Mouse (Mus musculus) neural tube, embryonic 12.5 days (tissue): ENCODE results near the gene Adam1a. TPM values are rescaled to one million over a fixed set of nuclear protein-coding genes. Genes with fewer than 3 reads are reported as not detected.

ENCODE experiments used
- ATAC-seq: fragments of 200-750 bp; cut with Nextera tagmentation; 2 replicates; pipeline ENCODE4 v1.8.0; 2017; ENCODE audit warnings: low read depth, mild to moderate bottlenecking, moderate TSS enrichment, moderate library complexity; ENCODE audit not compliant: low FRiP score
- H3K27ac ChIP-seq: fragments of 300-500 bp; sonication (generic); 2 replicates; pipeline ENCODE4 v1.5.1; 2016
- H3K27me3 ChIP-seq: fragments of 300-500 bp; sonication (generic); replicated peaks from 2 replicates; pipeline ENCODE4 v1.6.1; 2016; ENCODE audit warnings: mild to moderate bottlenecking
- H3K36me3 ChIP-seq: fragments of 300-500 bp; sonication (generic); 2 replicates; pipeline ENCODE4 v1.6.1; 2016; ENCODE audit warnings: mild to moderate bottlenecking
- H3K4me1 ChIP-seq: fragments of 300-500 bp; sonication (generic); 2 replicates; pipeline ENCODE4 v1.6.1; 2016
- H3K4me2 ChIP-seq: fragments of 300-500 bp; sonication (generic); replicated peaks from 2 replicates; pipeline ENCODE4 v1.6.1; 2016; ENCODE audit warnings: mild to moderate bottlenecking
- H3K4me3 ChIP-seq: fragments of 300-500 bp; sonication (generic); 2 replicates; pipeline ENCODE4 v1.5.1; 2016
- H3K9ac ChIP-seq: fragments of 300-500 bp; sonication (generic); 2 replicates; pipeline ENCODE4 v1.6.1; 2016; ENCODE audit warnings: mild to moderate bottlenecking
- H3K9me3 ChIP-seq: fragments of 300-500 bp; sonication (generic); 2 replicates; pipeline ENCODE4 v1.6.1; 2016; ENCODE audit warnings: mild to moderate bottlenecking
- whole genome bisulfite sequencing: fragments of 180-500 bp; shearing (Covaris S2); methylation state at CpG from one replicate; pipeline ENCODE4 v1.1.7; 2016; 5-methylcytosine and 5-hydroxymethylcytosine counted together
- polyA plus RNA-seq: library from polyadenylated mRNA; unstranded; fragments of >200 nt; fragmentation: Nextera tagmentation; extraction: Ambion mirVana; gene quantifications from 2 replicates; pipeline ENCODE4 v1.2.1, GENCODE M21; 2016

Gene Adam1a
- polyA plus RNA-seq = 2.9 and 3.0 TPM in 2 replicates

DNA sequence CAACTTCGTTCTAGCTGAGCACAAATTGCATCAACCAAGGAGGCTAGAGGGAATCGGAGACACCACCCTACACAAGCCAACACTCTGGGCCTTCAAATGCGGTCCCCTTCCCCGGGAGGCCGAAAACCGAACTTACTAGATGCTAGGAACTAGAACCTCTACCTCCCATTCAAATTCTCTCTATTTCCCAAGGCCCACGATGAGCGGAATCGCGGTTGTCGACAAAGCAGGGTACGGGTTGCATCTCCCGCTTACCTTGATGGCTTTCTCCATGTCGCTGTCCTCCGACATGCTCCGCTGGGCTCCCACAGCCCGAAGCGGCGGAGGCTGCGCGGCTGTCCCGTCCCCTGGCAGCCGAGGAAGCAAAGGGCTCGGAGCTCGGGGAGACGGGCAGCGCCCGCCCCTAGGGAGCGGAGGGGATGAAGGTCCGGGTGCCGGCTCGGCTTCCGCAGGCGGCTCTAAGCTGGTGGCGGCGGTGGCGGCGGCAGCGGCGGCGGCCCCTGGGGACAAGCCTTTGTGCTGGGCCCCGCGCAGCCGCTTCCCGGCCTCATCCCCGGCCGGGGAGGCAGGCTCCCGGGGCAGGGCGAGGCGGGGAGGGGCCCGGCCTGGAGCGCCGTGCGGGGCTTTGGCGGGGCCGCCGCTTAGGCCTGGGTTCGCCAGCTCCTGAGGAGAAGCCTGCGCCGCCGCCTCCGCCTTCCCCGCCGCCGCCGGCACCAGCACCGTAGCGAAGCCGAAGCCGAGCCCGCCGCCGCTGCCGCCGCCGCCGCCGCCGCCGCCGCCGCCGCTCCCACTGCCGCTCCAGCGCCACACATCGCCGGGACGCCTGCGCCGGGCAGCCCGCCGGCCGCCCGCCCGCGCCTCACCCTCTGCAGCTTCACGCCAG lies at the start of gene Adam1a, which contains the start of gene Gm42878:
Adam1a (minus strand) TSS at position 573 of the 883 bp plus-strand sequence.
Gm42878 (minus strand) TSS at position 573 of the 883 bp plus-strand sequence.
- ATAC-seq = peak; percentile 80
- H3K4me1 ChIP-seq = peaks cover 23% of the 10 kb centered on the region
- H3K9ac ChIP-seq = peak within 1 kb of the TSS; percentile 98
- peak within 1 kb of the TSS; percentile 91 for H3K4me2 ChIP-seq
- H3K9me3 ChIP-seq = no peaks in the 10 kb centered on the region
- H3K4me3 ChIP-seq = peak within 1 kb of the TSS; percentile 99
- H3K27ac ChIP-seq = peak within 1 kb of the TSS; percentile 93
- H3K36me3 ChIP-seq = no peaks in the 10 kb centered on the region
- H3K27me3 ChIP-seq = no peaks in the 10 kb centered on the region
- 1% methylated on average over 71 of the region's 97 CpGs for WGBS

DNA sequence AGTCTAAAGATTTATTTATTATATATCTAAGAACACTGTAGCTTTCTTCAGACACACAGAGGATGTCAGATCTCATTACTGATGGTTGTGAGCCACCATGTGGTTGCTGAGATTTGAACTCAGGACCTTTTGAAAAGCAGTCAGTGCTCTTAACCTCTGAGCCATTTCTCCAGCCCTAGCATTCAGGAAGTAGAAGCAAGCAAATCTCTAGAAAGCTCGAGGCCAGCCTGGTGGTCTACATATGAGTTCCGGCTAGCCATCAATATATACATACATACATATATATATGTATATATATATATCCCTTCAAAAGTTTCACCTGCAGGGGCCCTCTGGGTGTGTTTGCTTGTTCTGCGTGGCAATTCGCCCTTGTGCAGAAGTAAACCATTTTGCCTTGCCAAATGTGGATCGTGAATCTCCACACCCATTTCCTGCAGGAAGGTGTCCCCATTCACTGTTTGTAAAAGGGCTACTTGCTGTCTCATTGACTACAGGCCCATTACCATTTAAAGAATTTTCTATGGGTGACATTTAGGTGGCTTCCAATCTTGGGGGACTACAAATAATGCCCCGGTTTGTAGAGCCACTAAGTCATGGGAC lies 49.5 kb upstream of the Adam1a start:
- peak overlapping the region; percentile 97; the same call in 1 of the 2 replicates for H3K4me2 ChIP-seq
- H3K4me3 ChIP-seq = no peak overlapping the region
- no peak overlapping the region for H3K27ac ChIP-seq
- WGBS = 88% methylated on average over 6 of the region's 6 CpGs
- peaks cover 8% of the 10 kb centered on the region for H3K4me1 ChIP-seq
- no peak for ATAC-seq
- H3K36me3 ChIP-seq = no peaks in the 10 kb centered on the region
- H3K27me3 ChIP-seq = no peaks in the 10 kb centered on the region
- H3K9me3 ChIP-seq = no peaks in the 10 kb centered on the region
- H3K9ac ChIP-seq = no peak overlapping the region

DNA sequence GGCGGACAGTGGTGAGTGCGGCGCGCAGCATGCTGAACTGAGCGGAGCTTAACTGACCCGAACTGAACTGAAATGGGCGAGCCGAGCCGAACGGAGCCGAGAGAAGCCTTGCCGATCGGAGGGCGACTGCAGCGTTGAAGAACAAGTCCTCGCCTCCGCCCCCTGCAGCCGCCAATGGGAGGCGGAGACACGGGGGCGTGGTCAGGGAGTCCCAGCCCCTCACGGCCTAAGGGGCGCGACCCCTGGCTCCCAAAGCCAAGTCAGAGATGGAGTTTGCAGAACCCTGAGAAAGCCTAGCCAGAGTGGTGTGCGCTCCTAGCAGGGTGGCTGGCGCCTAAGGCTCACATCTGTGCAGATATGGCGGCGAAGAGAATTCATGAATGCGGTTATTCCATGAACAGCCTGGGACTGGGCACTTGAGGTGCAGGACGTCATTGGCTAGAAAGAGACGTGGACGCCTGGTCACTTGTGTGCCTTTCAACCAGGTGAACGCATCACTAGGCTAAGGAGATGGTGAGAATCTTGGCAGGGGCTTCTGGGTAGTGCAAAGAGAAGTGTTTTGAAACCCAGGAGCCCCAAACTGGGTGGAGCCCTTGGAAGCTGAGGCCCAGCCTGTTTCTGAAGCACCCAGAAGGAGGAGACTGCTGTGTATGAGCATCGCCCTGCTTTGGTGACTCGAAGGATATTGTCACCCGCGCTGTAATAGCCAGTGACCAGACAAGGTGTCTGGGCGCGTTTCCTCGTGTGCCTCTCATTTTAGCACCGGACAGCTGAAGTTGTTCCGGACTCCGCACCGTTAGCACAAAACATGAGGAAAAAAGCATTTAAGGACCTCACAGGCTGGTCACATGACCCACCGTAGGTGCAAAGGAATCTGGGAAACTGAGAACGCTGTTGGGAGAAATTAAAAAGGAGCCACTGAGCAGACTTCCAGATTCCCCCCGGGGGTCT lies 48.4 kb upstream of the Adam1a start, which contains the start of gene Aldh2:
Aldh2 (minus strand) TSS at position 374 of the 951 bp plus-strand sequence.
- no peak within 1 kb of the TSS for H3K27ac ChIP-seq
- H3K4me3 ChIP-seq = peak within 1 kb of the TSS; percentile 61
- H3K4me1 ChIP-seq = peaks cover 8% of the 10 kb centered on the region
- H3K36me3 ChIP-seq = no peaks in the 10 kb centered on the region
- H3K4me2 ChIP-seq = peak within 1 kb of the TSS; percentile 97
- H3K27me3 ChIP-seq = no peaks in the 10 kb centered on the region
- 3% methylated on average over 47 of the region's 47 CpGs for WGBS
- H3K9me3 ChIP-seq = no peaks in the 10 kb centered on the region
- peak within 1 kb of the TSS; percentile 68 for H3K9ac ChIP-seq
- ATAC-seq = peak; percentile 62

DNA sequence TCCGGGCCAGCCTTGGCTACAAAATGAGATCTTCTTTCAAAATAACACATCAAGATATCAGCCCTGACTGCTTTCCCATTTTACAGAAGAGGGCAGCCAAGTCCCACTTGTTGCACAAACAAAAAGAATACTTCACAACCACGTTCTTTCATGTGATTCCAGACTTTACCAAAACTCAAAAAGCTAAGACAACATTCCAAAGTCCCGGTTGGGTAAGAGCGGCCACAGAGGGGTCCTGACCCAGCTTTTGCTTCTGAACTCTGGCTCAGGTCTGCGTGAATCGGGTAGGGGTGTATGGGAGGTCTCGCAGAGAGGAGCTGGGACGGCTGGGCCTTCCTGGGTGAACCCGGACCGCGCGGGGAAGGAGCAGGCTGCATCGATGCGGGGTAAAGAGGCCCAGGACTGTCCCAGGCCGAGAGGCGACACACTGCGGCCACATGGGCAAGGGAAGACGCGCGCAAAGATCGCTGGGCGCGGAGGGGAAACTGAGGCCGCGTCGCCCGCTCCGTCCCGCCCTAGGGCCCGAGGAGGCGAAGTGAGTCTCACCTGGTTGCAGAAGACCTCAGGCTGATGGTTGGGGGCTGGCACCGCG lies 47.6 kb upstream of the Adam1a start:
- WGBS = 5% methylated on average over 33 of the region's 33 CpGs
- peak overlapping the region; percentile 68 for H3K9ac ChIP-seq
- peaks cover 8% of the 10 kb centered on the region for H3K4me1 ChIP-seq
- H3K27me3 ChIP-seq = no peaks in the 10 kb centered on the region
- H3K4me3 ChIP-seq = peak overlapping the region; percentile 61
- peak; percentile 61 for ATAC-seq
- H3K27ac ChIP-seq = no peak overlapping the region
- H3K36me3 ChIP-seq = no peaks in the 10 kb centered on the region
- H3K4me2 ChIP-seq = peak overlapping the region; percentile 97
- H3K9me3 ChIP-seq = no peaks in the 10 kb centered on the region

DNA sequence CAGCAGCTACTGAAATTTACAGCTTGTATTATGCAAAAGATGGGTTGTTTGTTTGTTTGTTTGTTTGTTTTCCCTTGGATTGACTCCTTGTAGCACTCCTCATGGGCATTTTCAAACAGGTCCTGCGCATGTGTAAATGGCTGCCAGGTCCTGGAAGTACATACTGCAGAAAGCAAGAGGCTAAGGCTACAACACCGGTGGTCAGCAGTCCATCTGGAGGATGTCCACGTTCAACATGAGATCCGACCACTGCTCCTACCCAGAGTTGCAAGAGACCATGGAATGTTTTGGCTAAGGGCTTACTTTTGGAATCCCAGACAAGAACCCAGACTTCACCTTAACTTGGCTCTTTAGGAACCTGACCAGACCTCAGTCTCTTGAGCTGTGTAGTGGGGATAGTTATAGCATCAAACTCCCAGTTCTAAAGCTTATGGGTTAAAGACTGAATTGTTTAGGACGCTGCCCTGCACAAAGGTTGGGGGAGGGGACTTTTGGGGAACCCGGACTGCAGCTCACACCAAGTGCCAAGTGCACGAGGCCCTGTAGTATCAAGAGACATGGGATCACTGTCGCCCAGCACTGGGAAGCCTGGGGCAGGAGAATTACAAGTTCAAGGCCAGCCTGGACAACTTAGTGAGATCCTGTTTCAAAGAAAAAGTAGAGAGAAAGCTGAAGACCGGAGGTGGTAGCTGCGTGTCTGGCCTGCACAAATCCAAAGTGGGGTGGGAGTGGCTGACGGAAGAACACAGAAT lies 47.0 kb upstream of the Adam1a start:
- H3K27ac ChIP-seq = no peak overlapping the region
- no peak for ATAC-seq
- H3K4me3 ChIP-seq = no peak overlapping the region
- H3K36me3 ChIP-seq = no peaks in the 10 kb centered on the region
- H3K27me3 ChIP-seq = no peaks in the 10 kb centered on the region
- peak overlapping the region; percentile 97 for H3K4me2 ChIP-seq
- 66% methylated on average over 11 of the region's 11 CpGs for WGBS
- no peak overlapping the region for H3K9ac ChIP-seq
- H3K4me1 ChIP-seq = peaks cover 8% of the 10 kb centered on the region
- no peaks in the 10 kb centered on the region for H3K9me3 ChIP-seq

DNA sequence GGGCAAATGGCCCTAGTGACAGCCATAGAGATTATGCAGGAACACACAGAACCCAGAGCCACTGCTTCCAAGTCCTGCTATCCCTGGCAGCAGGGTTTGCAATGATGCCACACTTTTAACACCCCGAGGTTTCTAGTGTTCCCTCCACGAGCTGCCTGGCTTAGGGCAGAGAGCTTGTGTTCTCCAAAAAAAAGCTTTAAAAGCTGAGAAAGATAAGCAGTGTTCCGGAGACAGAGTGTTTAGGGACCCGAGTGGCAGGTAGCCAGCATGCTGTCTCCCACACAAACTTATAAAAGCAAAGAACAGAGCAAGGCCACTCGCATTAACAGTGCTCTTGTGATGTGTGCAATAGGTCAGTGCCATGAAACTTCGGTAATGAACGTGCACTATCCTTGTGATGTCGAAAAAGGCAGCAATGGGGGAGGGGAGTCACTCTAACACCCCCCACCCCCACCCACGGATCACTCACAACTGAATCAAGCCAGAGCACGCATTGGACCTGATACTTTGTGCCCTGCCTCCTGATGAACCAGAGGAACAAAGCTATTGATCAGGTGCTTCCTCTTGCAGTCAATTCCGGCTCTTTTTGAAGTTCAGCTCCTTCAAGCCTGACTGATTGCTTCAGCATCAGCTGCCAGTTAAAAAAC lies 46.3 kb upstream of the Adam1a start:
- WGBS = 84% methylated on average over 11 of the region's 11 CpGs
- H3K4me2 ChIP-seq = peak overlapping the region; percentile 97; the same call in 1 of the 2 replicates
- H3K27me3 ChIP-seq = no peaks in the 10 kb centered on the region
- no peaks in the 10 kb centered on the region for H3K9me3 ChIP-seq
- no peaks in the 10 kb centered on the region for H3K36me3 ChIP-seq
- no peak overlapping the region for H3K4me3 ChIP-seq
- no peak for ATAC-seq
- H3K9ac ChIP-seq = no peak overlapping the region
- H3K27ac ChIP-seq = no peak overlapping the region
- H3K4me1 ChIP-seq = peaks cover 8% of the 10 kb centered on the region

DNA sequence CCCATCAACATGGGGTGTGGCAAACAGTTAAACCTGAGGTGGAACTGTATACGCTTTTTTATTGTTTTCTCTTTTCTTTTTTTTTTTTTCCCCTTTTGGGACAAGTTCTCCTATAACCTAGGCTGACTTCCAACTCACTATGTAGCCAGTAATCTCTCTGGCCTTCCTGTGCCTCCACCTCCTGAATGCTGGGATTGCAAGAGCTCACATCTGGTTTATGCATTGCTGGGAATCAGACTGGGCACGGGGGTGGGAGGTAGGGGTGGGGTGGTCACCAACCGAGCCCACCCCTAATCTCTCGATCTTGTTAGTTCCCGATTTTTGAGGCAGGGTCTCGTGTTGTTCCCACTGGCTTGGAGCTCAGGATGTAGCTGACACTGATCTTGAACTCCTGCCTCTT lies 44.6 kb upstream of the Adam1a start:
- no peak overlapping the region for H3K4me2 ChIP-seq
- H3K36me3 ChIP-seq = no peaks in the 10 kb centered on the region
- H3K27ac ChIP-seq = no peak overlapping the region
- 80% methylated on average over 6 of the region's 6 CpGs for WGBS
- H3K9ac ChIP-seq = no peak overlapping the region
- H3K4me3 ChIP-seq = no peak overlapping the region
- H3K4me1 ChIP-seq = peaks cover 8% of the 10 kb centered on the region
- no peak for ATAC-seq
- H3K9me3 ChIP-seq = no peaks in the 10 kb centered on the region
- H3K27me3 ChIP-seq = no peaks in the 10 kb centered on the region

DNA sequence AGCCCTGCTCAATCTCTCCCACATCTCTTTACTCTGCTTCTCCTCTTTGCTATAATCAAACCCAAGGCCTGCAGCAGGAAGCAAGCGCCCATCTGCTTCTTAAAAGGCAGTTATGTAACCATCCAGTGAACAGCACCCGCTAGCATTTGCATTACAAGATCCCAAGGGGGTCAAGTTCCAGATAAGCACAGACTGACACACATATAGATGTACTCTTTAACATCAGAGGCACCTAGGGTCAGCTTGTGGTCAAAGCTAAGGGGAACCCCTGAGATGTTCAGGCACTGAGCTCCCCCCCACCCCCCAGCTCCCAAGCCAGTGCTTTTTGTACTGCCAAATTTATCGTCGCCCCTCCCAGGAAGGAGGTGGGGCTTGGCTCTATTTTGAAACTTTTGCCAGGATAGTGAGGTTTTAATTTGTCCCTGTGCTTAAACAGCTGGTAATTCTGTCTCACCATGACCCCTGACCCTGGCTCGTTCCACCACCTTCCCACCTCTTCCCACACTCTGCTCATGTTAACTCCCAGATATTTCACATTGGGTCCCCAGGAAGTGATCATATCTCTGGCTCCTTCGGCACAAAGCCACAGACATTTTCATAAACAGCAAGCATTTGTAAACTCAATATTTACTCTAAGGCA lies 41.2 kb upstream of the Adam1a start:
- Histone ChIP-seq H3K4me1 (no peaks in the 10 kb centered on the region), H3K4me2 (no peak overlapping the region), H3K27ac (no peak overlapping the region), H3K36me3 (no peaks in the 10 kb centered on the region), H3K4me3 (no peak overlapping the region), H3K9me3 (no peaks in the 10 kb centered on the region), H3K9ac (no peak overlapping the region), H3K27me3 (no peaks in the 10 kb centered on the region)
- no peak for ATAC-seq
- 70% methylated on average over 6 of the region's 6 CpGs for WGBS

DNA sequence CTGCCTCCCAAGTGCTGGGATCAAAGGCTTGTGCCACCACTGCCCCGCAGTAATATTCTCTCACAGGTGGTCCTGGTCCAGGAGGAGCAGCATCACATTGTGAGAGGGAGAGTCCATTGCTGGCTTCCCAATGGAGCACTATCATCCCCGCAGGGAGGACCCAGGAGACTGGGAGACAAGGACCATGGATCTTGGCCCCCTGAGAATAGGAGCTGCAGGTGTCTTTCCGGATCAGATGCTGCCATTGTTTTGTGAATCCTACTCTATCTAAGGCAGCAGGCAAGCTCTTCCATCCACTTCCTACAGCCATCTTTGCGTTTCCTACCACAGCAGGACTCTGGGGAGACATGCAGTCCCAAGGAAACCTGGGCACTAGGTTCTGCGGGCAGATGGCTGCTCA lies 40.4 kb upstream of the Adam1a start:
- no peak overlapping the region for H3K9ac ChIP-seq
- no peak overlapping the region for H3K4me2 ChIP-seq
- no peaks in the 10 kb centered on the region for H3K27me3 ChIP-seq
- ATAC-seq = no peak
- no peaks in the 10 kb centered on the region for H3K9me3 ChIP-seq
- 78% methylated on average over 5 of the region's 5 CpGs for WGBS
- H3K4me3 ChIP-seq = no peak overlapping the region
- H3K27ac ChIP-seq = no peak overlapping the region
- no peaks in the 10 kb centered on the region for H3K4me1 ChIP-seq
- no peaks in the 10 kb centered on the region for H3K36me3 ChIP-seq

DNA sequence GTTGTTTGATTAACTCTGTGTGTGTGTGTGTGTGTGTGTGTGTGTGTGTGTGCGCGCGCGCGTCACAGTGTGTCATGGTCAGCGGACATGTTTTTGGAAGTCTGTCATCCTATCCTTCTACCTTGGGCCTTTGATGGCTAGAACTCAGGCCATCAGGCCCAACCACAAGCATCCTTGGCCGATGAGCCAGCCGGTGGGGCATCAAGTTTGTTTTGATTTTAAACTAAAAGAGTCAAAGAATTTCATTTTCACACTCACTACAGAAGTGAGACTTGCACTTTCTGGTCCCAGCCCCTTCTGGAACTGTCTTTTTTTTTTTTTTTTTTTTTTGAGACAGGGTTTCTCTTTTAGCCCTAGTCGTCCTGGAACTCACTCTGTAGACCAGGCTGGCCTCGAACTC lies 39.7 kb upstream of the Adam1a start:
- no peaks in the 10 kb centered on the region for H3K9me3 ChIP-seq
- 97% methylated on average over 10 of the region's 10 CpGs for WGBS
- ATAC-seq = no peak
- no peak overlapping the region for H3K27ac ChIP-seq
- no peaks in the 10 kb centered on the region for H3K4me1 ChIP-seq
- no peak overlapping the region for H3K9ac ChIP-seq
- H3K27me3 ChIP-seq = no peaks in the 10 kb centered on the region
- H3K36me3 ChIP-seq = no peaks in the 10 kb centered on the region
- H3K4me2 ChIP-seq = no peak overlapping the region
- no peak overlapping the region for H3K4me3 ChIP-seq
